Mouse (Mus musculus) E14TG2a.4 (cell line): ENCODE measurements around the gene Gm13030.

ENCODE experiments used
- CTCF ChIP-seq: conservative IDR thresholded peaks from 2 replicates; pipeline ENCODE4 v1.5.1; 2014; ENCODE audit warnings: low read length
- POU5F1 ChIP-seq: IDR thresholded peaks from 2 replicates; pipeline ENCODE4 v1.6.1; 2014; ENCODE audit warnings: low read length, borderline replicate concordance

DNA sequence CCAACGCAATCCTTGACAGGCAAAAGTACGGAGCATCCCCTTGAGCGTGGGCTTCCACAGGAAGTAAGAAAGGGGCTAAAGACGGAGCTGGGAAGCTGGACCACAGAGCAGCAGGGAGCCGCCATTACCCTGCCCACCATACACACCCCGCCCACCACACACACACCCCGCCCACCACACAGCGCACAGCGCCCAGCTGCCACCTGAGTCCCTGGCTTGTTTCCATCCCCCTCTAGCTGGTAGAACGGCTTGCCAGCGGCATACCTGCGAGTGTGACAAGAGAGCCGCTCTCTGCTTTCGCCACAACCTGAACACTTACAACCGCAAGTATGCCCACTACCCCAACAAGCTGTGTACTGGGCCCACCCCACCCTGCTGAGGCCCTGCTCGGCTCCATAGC is 8.4 kb upstream of the Gm13030 start:
- TF ChIP-seq CTCF (no peak), POU5F1 (no peak)
